Comparison of ENCODE assay signal across 9 mouse cellular contexts in the genomic region with DNA sequence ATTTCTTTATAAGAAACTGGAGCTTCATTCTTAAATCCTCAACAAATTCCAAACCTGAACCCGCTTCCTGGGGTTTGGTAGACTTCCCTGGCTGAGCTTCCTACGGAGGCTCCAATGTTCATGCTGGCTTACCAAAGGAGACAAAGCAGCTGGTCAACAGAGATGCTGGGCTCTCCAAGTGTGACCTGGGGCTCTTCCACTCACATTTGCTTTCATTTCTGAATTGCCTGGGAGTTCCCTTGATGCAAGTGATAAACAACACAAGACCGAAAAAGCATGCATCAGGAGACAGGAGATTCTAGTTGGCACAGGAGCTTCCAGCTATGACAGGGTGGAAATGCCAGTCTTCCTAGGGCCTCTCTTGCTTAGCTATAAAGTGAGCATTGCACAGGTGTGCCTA.
DNase-seq lines count a peak whose midpoint lies in the region; ATAC-seq and TF ChIP-seq lines count a peak whose summit lies in the region.
"Had no signal": no experiment of that assay in that cellular context is flagged by ENCODE, and none has a peak within 500 bp of the region (broad histone marks: within the 10 kb centered on the region; RNA-seq: fewer than 3 reads in every experiment).

No protein-coding gene starts in this region.

- peaks cover 17% of the 10 kb centered on the region for H3K4me1 ChIP-seq in embryonic facial prominence, embryonic 14.5 days (ENCODE audit: control insufficient read depth, insufficient read depth, low read length)
- peaks cover 34% of the 10 kb centered on the region for H3K4me1 ChIP-seq in midbrain, embryonic 15.5 days

- H3K9me3 ChIP-seq in embryonic facial prominence, embryonic 14.5 days (ENCODE audit: control insufficient read depth, low read length) = no peaks in the 10 kb centered on the region
- H3K9me3 ChIP-seq in midbrain, embryonic 15.5 days = no peaks in the 10 kb centered on the region

- ATAC-seq in embryonic facial prominence, embryonic 14.5 days (ENCODE audit: low read depth) = no peak
- peak; percentile 35; the same call in 1 of the 2 replicates for ATAC-seq in midbrain, embryonic 15.5 days (replicated peaks)

- H3K9ac ChIP-seq in embryonic facial prominence, embryonic 14.5 days (ENCODE audit: low read depth, low read length) = no peak overlapping the region
- no peak overlapping the region for H3K9ac ChIP-seq in midbrain, embryonic 15.5 days

- H3K4me2 ChIP-seq in embryonic facial prominence, embryonic 14.5 days (ENCODE audit: low read depth, low read length) = no peak overlapping the region
- H3K4me2 ChIP-seq in midbrain, embryonic 15.5 days = no peak overlapping the region

- peak overlapping the region; percentile 41; the same call in 1 of the 2 replicates for H3K27ac ChIP-seq in left cerebral cortex, adult 2 months
- H3K27ac ChIP-seq in embryonic facial prominence, embryonic 14.5 days (replicated peaks; ENCODE audit: low read depth, low read length) = peak overlapping the region; percentile 3
- H3K27ac ChIP-seq in midbrain, embryonic 15.5 days = peak overlapping the region; percentile 57

- intact Hi-C loops in left cerebral cortex, adult 2 months (cut with DNase I) = loop anchor here (1.0 to 5.0 kb wide), 2 partner anchors 48 to 71 kb away; no protein-coding TSS in a partner anchor
- intact Hi-C loops in left cerebral cortex, postnatal 10 days (cut with DNase I) = no loop called here

- no peak for DNase-seq in left cerebral cortex, adult 2 months (ENCODE audit: extremely low spot score in 1 of 2, low spot score in 2 of 2)
- DNase-seq in left cerebral cortex, postnatal 10 days (ENCODE audit: extremely low spot score in 1 of 2, low spot score in 2 of 2) = no peak
- DNase-seq in cerebellum, adult 18-20 months = peak; percentile 19 to 40
- no peak for DNase-seq in embryonic facial prominence, embryonic 14.5 days (ENCODE audit: low spot score)
- DNase-seq in adipocyte (ENCODE audit: low spot score) = no peak
- DNase-seq in urinary bladder, postnatal 25 days (ENCODE audit: low spot score) = no peak
- DNase-seq: gastrocnemius, postnatal 10 days; kidney, adult 18-20 months had no signal

- H3K36me3 ChIP-seq in embryonic facial prominence, embryonic 14.5 days (ENCODE audit: control insufficient read depth, insufficient read depth, low read length) = no peaks in the 10 kb centered on the region
- H3K36me3 ChIP-seq in midbrain, embryonic 15.5 days (replicated peaks) = peaks cover 5% of the 10 kb centered on the region; the same call in 1 of the 2 replicates

- no peak overlapping the region for H3K4me3 ChIP-seq in left cerebral cortex, adult 2 months
- H3K4me3 ChIP-seq in embryonic facial prominence, embryonic 14.5 days (ENCODE audit: low read depth, low read length) = no peak overlapping the region
- no peak overlapping the region for H3K4me3 ChIP-seq in midbrain, embryonic 15.5 days

- 62% methylated on average over 3 of the region's 3 CpGs for WGBS in embryonic facial prominence, embryonic 14.5 days
- 21% methylated on average over 3 of the region's 3 CpGs for WGBS in midbrain, embryonic 15.5 days

- H3K27me3 ChIP-seq in embryonic facial prominence, embryonic 14.5 days (replicated peaks; ENCODE audit: control insufficient read depth, insufficient read depth, low read length) = no peaks in the 10 kb centered on the region
- no peaks in the 10 kb centered on the region for H3K27me3 ChIP-seq in midbrain, embryonic 15.5 days (replicated peaks)

- no peak for TF ChIP-seq CTCF in left cerebral cortex, adult 2 months (IDR thresholded peaks at IDR 0.05)

Comparison
In these comparisons a context has a peak if more than half of its experiments do, and no peak if none do; other contexts are left out.
1. DNase-seq: peak in cerebellum, adult 18-20 months (2 of 2); none in left cerebral cortex, adult 2 months (0 of 2), left cerebral cortex, postnatal 10 days (0 of 2), embryonic facial prominence, embryonic 14.5 days (single experiment), adipocyte (single experiment) and urinary bladder, postnatal 25 days (single experiment).
2. H3K27ac ChIP-seq: peak in every context shown above with its lines; median percentile 57 in midbrain, embryonic 15.5 days; 41 in left cerebral cortex, adult 2 months; 3 in embryonic facial prominence, embryonic 14.5 days.